Mouse (Mus musculus): ENCODE results near the gene Cadm2.

Gene Cadm2

DNA sequence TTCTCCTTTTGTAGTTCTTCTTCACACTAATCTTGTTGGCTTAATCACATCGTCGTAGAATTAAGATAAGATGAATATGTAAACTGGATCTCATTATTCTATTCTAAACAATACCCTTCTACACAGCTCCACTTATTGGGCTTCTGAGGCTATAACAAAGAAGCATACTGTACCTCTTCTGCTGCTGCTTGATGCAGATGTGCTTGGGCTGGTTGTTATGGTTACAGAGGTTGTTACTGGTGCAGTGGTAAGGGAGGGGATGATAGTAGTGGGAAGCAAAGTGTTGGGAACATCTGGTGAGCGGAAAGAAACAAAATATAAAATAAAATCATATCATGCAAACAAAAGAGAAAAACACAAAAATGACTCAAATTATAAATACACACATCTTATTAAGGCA, 889.5 kb downstream of the Cadm2 start:
- no peak for DNase-seq (ENCODE audit: low spot score)

- DNase-seq (ENCODE audit: low spot score): no peak
Measured at GRCm38 (mm10) chr16:66706476-66706875, 914.2 kb downstream of the Cadm2 start.

DNA sequence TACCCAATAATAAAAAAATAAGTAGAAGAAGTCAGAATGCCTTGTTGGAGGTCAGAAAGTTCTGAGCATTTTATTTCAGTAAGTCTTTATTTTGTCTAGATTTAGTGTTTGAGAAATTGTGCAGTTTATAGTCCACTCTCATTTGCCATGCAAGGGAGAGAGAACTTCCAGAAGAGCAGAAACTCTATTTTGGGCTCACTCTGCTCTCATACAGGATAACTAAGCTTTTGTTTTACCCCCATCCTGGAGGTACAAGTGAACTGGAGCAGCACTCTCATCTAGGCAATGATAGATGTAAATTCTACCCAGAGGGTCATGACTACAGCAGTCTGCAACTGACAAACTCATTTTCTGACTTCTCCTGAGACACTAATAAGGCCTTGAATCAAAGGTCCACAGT, 925.9 kb downstream of the Cadm2 start:
- DNase-seq (ENCODE audit: low spot score): no peak

GRCm38 (mm10) chr16:66677241-66677640, 943.5 kb downstream of the Cadm2 start:
- no peak for DNase-seq (ENCODE audit: low spot score)

DNA sequence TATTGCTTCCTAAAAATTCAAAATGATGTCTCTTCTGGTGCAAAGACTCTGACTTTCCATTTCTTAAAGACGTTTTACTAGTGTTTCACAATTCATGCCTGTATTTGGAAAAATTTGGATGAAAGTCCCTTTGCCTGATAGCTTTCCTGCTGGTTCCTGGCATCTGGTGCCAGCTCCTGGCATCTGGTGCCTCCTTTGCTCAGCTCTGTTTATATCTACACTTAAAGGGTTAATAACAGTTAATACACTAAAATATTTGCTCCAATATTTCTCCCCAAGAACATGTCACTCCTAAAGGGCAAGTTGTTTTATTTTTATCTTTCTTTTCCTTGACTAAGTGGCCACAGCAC, 969.7 kb downstream of the Cadm2 start:
- DNase-seq (ENCODE audit: low spot score): no peak

DNA sequence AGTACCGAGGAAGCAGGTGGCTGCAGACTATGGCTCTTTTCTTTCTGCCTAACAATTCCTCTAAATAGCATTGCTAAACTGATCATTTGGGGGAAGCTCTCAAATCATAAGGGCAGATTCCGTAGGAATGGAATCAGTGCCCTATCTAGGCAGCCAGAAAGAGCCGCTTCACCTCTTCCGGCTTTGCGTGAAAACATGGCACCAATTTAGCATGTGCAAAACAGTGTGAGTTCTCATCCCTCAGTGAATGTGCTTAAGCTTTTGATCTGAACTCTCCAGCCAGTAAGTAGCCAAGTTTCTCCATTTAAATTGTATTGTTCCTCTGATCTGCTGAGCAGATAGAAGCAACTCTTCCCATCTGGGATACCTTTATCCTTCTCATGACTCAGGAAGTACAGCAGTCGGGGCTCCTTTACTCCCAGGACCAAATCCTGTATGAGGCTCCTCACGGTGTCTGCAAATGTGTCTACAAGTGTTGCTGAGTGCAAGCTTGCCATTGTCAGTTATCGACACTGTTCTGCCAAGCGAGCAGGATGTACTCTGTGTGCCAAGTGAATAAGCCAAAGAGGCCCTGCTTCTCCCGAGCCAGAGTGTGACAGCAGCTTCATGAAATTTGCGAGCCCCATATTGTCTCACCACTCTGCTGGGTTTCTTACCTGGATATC, 970.2 kb downstream of the Cadm2 start:
- no peak for DNase-seq (ENCODE audit: low spot score)

- DNase-seq (ENCODE audit: low spot score): no peak
Measured at GRCm38 (mm10) chr16:66647798-66648197, 972.9 kb downstream of the Cadm2 start.

GRCm38 (mm10) chr16:66643606-66644005, 977.1 kb downstream of the Cadm2 start:
- DNase-seq (ENCODE audit: low spot score): no peak

GRCm38 (mm10) chr16:66627527-66627926, 993.2 kb downstream of the Cadm2 start:
- no peak for DNase-seq (ENCODE audit: low spot score)

GRCm38 (mm10) chr16:66622423-66622822, 998.3 kb downstream of the Cadm2 start:
- DNase-seq (ENCODE audit: low spot score): no peak

GRCm38 (mm10) chr16:66612624-66613023, 1008.1 kb downstream of the Cadm2 start:
- no peak for DNase-seq (ENCODE audit: low spot score)
